Mouse (Mus musculus) retina, postnatal 7 days (tissue): ENCODE measurements around the gene S100a4.

Experiments used
- DNase-seq: peaks from one replicate; pipeline ENCODE4 v3.0.0-alpha.2; 2012; ENCODE audit warnings: low read depth, low spot score

The S100a4 gene

DNA sequence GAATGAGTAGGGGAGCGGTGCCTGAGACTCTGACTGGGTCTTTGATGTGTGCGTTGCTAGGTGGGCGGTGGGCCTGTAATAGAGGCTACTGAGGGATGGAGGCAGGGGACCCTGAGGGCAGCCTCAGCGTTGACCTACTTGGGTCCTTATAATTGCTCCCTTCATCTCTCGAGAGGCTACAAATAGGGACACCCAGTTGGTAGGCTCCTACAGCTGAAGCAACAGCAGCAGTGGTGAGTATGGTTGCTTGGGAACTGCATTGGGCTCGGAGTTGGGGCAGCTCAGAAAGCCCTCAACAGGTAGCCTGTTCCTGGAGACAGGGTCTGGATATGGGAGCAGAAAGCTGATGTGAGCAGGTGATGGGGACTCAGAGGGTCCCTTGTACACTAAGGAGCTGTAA lies 3.5 kb upstream of the S100a4 start:
- DNase-seq = no peak

DNA sequence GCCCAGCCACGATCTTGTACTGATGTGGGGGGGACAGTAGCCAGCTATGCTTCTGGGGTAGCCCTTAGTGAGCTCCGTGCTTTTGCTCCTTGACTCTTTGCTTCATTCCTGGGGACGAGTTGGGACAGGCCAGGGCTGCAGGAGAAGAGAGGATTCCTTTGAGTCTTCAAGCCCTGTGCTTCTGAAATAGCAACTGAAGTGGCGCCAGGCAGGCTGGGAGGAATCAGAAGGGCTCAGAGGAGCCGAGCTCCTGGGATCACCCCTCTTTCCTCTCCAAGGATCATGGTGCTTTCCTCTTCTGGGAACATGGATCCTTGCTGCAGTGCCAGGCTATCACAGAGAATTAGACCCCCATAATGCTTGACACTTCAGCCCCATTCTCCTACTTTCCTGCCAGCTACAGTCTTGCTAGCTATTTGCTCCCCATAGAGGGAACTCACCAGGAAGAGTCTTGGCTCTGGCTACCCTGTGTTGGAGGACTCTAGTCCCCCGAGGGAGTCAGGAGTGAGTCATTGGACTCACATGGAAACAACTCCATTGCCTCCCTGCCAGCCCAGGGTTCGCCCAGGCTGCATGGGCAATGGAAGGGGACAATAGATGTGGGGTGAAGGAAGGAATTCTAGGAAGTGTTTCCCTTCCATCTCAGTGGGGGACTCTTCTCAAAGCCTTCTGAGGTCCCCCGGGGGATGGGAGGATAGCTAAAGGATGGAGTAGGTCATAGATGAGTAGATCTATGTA lies 2.9 kb upstream of the S100a4 start:
- DNase-seq = no peak

DNA sequence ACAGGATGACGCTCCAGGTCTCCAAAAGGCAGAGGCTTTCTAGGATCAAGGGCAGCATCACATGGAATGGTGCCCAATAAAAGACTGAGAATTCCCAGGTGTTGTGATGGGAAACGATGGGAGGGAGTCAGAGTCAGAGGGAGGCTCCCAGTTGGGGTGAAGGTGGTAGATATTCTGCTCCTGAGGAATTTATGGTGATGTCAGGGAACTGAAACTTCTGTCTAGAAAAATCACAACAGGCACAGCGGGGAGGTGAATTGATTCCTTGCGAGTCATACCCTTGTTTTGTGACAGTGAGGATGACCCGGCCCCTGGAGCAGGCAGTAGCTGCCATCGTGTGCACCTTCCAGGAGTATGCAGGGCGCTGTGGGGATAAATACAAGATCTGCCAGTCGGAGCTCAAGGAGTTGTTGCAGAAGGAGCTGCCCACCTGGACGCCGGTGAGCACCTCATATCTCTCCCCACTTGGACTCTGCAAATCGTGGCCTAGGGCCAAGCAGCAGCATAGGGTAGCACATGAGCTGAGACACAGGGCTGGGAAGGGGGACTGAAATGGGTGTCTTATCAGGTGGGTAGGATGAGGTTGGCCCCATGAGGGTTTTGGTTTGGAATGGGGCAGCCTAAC lies 2.0 kb upstream of the S100a4 start, which contains the start of gene Gm42674:
Gene Gm42674, plus strand, starts transcription at position 419 of the 625 bp plus-strand sequence.
- DNase-seq = no peak

DNA sequence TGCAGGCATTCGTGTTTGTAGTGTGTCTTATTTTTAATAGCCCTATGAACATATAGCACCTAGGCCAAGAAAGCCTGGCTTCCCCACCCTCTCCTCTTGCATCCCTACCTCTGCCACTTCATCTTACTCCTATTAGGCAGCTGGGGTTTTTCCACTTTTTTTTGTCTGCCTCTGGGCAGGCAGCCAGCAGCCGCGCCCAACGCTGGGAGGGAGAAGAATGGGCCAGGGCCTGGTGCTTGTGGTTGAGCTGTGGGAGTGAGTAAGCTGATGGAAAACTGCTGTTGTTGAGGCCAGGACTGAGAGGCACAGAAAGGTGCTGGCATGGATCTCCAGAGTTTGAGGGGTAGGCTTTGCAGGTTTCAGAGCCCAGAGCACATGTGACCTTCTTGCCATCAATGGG lies 845 bp downstream of the S100a4 start:
- DNase-seq = no peak

DNA sequence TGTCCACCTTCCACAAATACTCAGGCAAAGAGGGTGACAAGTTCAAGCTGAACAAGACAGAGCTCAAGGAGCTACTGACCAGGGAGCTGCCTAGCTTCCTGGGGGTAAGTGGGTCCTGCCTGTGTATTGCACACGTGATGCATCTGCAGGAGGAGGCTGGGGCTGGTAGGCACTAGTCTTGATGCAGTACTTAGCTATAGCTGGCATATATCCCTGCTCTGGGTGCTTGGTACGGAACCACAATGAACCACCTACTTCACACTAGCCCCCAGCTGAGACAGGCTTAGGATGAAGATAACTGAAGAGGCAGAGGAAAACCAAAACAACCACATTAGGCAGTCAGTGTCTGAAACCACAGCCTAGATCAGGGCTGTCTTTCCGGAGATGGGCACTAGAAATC lies 1.5 kb downstream of the S100a4 start:
- no peak for DNase-seq

DNA sequence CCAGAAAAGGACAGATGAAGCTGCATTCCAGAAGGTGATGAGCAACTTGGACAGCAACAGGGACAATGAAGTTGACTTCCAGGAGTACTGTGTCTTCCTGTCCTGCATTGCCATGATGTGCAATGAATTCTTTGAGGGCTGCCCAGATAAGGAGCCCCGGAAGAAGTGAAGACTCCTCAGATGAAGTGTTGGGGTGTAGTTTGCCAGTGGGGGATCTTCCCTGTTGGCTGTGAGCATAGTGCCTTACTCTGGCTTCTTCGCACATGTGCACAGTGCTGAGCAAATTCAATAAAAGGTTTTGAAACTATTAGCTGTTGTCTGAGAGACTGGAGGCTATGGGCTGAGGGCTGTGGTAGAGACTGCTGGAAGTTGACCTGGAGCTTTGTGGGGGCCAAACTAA lies 2.2 kb downstream of the S100a4 start:
- DNase-seq = no peak

DNA sequence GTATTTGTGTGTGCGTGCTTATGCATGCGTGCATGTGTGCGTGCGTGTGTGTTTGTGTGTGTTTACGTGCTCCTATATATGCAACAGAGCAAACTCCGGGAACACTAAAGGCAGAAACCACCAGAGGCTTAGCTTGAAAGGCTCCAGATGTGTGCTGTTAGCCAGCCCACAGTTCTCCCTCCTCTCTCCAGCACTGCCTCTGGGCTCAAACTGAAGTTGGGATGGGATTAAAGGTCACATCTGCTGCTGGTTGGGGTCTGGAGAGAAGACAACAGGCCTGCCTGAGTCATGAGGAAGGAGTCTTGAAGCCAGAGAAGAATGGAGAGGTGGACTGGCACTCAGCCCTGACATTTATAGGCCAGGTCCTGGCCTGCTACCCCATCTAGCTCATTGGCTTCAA lies 2.6 kb downstream of the S100a4 start:
- DNase-seq = no peak

DNA sequence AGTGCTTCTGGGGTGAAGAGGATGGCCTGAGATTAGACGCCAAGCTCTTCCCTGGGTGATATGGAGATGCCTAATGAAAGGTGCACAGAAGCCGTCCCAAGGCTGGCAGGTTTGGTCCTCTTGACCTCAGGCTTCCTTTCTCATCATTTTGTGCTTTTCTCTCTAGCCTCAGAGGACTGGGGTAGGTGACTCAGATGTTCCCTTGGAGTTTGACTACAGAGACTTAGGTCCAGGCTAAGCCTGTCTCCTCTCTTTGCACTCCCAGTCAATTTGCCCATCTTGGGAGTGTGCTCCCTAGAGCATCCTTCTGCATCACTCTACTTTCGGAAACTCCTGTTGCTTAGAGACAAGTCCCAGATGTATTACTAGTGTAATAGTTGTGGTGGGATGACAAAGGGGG lies 3.8 kb downstream of the S100a4 start:
- DNase-seq = no peak

DNA sequence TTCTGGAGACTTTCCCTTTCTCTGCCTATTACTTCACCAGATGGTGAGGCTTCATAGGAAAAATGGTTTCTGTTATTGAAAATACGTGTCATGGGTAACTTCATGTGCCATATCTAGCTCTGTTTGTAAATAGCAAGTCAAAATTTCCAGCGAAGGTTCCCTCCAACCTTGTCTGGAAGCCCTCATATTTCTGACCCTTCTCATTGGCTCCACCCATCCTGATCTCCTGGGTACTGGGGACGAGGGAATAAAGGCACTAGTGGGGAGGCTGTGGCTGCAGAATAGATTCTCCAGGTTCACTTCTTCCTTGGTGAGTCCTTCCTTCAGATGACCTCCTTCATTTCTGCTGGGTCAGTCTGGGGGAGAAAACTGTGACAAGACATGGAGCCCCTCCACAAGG lies 4.7 kb downstream of the S100a4 start, which contains the start of gene S100a5:
Gene S100a5, plus strand, starts transcription at position 301 of the 400 bp plus-strand sequence.
- DNase-seq = no peak

DNA sequence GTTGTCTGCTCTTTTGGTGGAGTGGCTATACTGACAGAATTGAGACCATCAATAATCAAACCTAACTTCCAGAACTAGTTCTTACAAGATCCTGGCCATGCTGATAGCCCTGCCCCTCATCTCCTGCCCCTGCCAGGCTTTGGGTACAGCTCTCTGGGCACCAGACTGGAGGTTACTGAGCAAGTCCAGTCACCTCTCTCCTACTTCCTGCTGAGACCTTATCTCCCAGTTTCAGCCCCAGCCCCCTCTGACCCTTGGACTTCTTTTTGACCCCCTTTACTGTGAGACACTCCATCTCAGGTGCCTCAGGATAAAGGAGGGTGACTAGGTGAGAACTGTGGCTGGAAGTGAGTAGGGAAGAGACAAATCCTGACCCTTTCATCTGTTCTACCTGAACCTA lies 5.5 kb downstream of the S100a4 start:
- DNase-seq = no peak

DNA sequence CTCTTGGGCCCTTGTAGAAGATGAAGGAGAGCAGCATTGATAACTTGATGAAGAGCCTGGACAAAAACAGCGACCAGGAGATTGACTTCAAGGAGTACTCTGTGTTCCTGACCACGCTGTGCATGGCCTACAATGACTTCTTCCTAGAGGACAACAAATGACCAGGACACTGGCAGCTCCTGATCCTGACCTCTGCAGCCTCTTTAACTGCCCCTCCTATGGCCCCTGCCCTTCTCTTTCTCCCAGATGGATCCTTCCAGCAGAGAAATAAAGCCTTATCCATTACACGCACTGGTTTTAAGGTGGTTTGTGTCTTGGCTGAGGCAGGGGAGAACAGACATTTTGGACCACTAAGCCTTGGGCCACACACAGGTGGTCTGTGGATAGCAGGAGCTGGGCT lies 7.9 kb downstream of the S100a4 start:
- DNase-seq = no peak

DNA sequence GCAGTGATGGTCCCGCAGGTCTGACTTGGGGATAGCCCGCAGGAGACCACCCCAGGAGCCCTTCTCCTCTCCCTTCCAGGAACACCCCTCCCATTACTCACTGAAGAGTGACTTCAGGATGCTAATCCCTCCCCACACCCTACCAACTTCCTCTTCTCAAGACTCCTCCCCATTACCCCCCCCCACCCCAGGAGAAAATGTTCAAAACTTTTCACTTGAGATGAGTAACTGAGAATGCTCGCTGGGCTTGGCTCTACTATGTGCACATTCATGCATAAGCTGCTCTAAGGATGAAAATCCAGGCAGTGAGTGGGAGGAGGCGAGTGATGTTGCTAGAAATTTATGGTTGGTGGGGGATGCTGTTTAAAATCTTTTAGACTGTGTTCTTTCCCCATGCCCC lies 8.5 kb downstream of the S100a4 start:
- no peak for DNase-seq

DNA sequence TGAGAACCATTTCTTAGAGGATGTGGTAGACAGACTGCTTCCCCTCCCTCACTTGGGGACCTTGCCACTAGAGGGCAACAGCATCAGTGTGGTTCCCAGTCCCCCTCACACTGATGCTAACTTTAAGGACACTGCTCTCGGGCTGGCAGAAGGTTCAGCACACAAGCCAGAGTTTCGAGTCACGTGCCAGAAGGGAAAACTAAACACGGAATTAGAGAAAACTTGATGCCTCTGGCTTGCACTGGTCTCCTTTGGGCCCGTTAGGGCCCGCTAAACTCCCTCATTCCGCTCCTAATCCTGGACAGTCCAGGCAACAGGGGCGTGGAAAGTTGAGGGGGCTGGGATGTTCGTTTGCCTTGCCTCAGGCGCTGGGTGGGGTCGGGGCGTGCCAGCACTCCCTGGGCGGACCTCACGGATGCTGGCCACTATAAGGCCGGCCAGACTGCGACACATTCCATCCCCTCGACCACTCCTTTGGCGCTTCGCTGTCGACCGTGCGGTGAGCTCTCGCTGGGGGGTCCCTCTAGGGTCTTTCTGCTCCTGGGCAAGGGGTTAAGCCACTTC lies 9.2 kb downstream of the S100a4 start, which contains the start of gene S100a6:
Gene S100a6, plus strand, starts transcription at position 155 of the 564 bp plus-strand sequence.
- no peak for DNase-seq

DNA sequence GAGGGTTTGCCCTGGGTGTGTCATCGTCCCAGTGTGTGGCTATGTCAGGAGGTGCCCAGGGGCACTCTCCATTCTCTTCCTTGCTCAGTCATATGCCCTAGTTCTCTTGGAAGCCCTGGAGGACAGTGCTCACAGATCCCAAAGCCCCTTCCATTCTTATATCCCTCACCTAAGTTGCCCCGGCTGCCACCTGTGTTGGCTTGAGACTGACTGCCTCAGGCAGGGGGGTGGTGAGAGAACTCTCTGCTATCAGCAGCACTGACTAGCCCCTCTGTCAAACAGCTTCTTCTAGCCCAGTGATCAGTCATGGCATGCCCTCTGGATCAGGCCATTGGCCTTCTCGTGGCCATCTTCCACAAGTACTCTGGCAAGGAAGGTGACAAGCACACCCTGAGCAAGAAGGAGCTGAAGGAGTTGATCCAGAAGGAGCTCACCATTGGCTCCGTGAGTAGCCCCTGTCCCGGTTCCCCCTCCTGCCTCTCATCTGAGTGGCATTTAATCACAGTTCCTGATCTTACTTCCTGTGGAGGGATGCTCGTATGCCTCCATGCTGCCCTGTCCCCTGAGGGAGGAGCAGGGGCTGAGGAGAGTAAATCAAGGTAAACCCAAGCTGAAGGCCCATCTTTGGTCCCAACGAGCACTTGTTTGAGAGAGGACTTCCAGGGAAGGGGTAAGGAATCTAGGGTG lies 10.0 kb downstream of the S100a4 start:
- no peak for DNase-seq

DNA sequence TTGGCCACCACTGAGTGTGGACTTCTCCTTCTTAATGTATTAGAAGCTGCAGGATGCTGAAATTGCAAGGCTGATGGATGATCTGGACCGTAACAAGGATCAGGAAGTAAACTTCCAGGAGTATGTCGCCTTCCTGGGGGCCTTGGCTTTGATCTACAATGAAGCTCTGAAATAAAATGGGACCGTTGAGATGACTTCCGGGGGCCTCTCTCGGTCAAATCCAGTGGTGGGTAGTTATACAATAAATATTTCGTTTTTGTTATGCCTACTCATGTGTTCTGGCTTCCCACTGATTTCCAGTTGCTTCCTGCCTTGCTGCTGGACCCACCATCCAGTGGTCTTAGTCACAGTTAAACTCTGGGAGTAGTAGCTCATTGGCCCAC lies 10.6 kb downstream of the S100a4 start:
- DNase-seq = no peak

DNA sequence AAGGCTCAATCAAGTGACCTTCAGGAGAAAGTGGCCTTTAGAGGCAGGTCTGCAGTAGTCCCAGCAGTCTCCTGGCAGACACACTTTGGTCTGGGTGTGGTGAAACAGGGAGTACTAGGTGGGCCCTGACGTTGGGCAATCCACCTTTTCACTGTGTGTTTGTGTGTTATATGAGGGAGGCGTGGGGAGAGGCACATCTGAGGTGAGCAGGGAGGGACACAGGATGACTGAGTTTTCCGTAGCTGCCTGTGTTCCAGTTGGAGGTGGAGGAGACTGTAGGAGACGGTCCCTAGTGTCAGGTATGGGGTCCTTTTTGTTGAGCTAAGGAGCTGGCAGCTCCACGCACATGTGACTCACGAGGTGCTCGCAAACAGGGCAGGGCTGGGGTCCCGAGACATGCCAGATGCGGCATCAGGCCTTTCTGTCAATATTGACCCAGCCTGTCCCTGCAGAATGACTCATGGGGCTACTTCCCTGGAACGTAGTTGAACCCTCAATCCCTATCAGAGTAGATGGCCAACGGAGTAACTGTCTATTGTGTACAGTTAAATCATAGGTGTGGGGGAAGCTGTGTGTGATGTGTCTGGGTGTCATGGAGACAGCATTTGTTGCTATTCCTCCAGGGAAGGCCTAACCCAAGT lies 11.2 kb downstream of the S100a4 start:
- no peak for DNase-seq

DNA sequence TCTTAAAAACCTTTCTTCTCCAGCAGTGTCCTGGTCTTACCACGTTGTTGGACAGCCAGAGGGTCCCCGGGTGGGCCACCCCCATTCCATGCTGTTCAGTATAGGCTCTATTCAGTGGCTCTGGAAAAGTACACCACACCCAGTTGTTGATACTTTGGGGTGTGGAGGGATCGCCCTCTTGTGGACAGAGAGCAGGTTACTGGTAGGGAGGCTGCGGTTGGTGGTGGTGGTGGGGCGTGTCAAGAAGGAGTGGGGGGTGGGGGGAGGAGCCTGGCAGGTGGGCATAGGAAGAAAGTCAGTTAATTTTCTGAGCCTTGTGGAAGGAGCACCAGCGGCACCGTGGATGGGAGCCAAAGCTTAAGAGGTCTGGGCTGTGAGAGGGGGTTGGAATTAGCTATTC lies 11.8 kb downstream of the S100a4 start:
- DNase-seq = peak; percentile 59

DNA sequence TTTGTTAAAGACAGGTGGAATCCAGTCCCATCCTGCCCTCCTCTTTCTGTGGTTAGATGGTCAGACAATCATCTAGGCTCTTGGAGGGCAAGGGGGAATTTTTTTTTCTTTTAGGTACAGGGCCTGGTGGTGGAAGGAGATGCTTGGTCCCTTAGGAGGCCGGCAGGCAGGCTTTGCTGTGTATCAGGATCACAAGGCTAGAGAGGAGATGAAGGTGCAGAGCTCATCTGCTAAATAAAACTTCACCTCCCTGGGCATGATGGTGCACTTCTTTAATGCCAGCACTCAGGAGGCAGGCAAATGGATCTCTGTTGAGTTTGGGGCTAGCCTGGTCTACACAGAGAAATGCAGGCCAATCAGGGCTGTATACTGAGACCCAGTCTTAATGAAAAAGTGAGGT lies 12.3 kb downstream of the S100a4 start:
- DNase-seq = no peak

DNA sequence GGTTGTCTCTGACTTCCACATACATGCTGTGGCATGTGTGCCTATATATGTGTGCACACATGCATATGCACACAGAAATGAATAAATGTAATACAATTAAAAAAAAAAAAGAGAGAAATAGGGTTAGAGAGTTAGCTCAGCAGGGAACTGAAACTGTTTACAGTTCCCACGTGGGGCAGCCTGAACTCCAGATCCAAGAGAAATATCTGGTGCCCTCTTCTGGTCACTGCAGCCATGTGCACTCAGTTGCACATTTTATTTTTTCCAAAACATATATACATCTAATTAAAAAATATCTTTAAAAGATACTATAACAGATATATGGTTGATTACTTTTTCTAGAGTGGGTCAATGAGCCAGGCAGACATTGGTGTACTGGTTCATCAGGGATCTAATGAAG lies 14.0 kb downstream of the S100a4 start:
- no peak for DNase-seq

DNA sequence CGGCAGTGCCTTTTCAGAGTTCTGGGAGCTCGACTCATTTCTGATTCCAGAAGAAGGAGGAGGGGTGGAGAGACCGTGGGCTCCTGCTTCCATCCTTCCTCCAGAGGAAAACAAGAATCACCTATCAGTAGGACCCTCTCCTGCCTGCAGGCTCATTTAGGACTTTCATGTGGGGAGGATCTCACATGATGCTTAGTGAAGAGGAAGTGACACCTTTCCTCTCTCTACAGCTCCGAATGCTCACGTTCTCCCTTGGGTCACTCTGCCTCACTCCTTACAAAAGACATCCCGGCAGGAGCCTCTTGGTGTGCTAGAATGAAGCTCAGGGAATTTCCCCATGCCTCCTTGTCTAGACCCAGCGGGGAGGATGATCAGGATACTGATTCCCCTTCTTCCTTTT lies 18.0 kb downstream of the S100a4 start:
- DNase-seq = no peak

DNA sequence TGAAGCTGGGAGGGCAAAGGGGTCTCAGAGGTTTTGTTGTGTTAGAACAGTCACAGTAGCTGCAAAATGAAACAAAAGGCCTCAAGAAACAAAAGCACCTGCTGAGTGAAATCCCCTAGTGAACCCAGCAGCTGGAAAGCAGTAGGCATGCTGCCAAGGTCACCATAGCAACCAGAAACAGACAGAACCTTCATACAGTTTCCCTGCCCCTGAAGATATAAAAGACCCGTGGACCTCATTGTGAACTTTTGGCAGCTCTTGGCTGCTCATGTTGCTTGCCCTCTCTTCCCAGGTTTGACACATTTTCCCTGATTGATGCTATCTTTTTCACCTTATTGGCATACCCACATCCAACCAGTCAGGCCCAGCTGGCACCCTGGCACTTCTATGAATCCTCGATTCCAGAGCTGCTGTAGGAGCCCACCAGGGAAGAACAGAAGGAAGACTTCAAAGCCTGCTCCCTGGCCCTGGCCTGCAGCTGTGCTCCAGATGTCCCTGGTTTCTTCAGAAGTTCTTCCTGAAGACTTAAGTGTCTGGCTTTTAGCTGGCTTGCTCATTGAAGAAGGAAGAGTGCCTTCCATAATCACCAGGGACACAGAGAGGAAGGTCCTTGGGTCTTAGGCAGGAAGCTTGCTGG lies 20.0 kb downstream of the S100a4 start:
- no peak for DNase-seq

DNA sequence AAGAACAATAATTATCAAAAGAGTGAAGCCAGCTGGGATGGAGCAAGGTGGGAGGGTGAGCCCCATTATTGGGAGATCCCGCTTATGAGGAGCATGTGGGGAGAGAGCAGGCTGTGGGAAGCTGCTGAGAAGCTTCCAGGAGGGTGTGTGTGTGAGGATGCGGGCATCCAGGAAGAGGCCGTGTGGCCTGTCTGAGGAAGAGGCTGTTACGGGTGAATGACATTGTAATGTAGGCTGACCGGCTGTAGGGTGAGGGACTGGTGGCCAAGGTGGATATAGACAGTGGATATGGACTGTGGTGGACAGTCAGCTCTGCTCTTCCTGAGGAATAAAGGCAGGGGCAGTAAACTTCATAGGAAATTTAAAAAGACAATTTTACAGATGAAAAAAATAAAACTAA lies 21.9 kb downstream of the S100a4 start:
- no peak for DNase-seq
